Mouse (Mus musculus) hindbrain, embryonic 16.5 days (tissue): ENCODE results near the gene Syt2. TPM values are rescaled to one million over a fixed set of nuclear protein-coding genes. Genes with fewer than 3 reads are reported as not detected.
A peak's percentile ranks its signal among the peaks of the same experiment; 100 is the strongest.

ENCODE experiments used
- ATAC-seq: fragments of 200-750 bp; cut with Nextera tagmentation; 2 replicates; pipeline ENCODE4 v1.8.0; 2017; ENCODE audit warnings: moderate TSS enrichment, moderate library complexity
- H3K27ac ChIP-seq: fragments of 300-500 bp; sonication (generic); 2 replicates; pipeline ENCODE4 v1.5.1; 2014; ENCODE audit warnings: low read depth, mild to moderate bottlenecking, control low read depth, low read length, moderate library complexity
- H3K27me3 ChIP-seq: fragments of 300-500 bp; sonication (generic); replicated peaks from 2 replicates; pipeline ENCODE4 v1.6.1; 2014; ENCODE audit warnings: low read length; ENCODE audit not compliant: control insufficient read depth, insufficient read depth
- H3K36me3 ChIP-seq: fragments of 300-500 bp; sonication (generic); 2 replicates; pipeline ENCODE4 v1.6.1; 2014; ENCODE audit warnings: mild to moderate bottlenecking, low read length, moderate library complexity, mixed read lengths; ENCODE audit not compliant: control insufficient read depth, insufficient read depth
- H3K4me1 ChIP-seq: fragments of 300-500 bp; sonication (generic); 2 replicates; pipeline ENCODE4 v1.6.1; 2014; ENCODE audit warnings: low read depth, low read length; ENCODE audit not compliant: control insufficient read depth, insufficient read depth
- H3K4me2 ChIP-seq: fragments of 300-500 bp; sonication (generic); 2 replicates; pipeline ENCODE4 v1.6.1; 2014; ENCODE audit warnings: mild to moderate bottlenecking, low read length, control low read depth, moderate library complexity
- H3K4me3 ChIP-seq: fragments of 300-500 bp; sonication (generic); 2 replicates; pipeline ENCODE4 v1.5.1; 2014; ENCODE audit warnings: mild to moderate bottlenecking, low read length, control low read depth, moderate library complexity
- H3K9ac ChIP-seq: fragments of 300-500 bp; sonication (generic); 2 replicates; pipeline ENCODE4 v1.6.1; 2014; ENCODE audit warnings: low read depth, mild to moderate bottlenecking, control low read depth, low read length, moderate library complexity
- H3K9me3 ChIP-seq: fragments of 300-500 bp; sonication (generic); 2 replicates; pipeline ENCODE4 v1.6.1; 2014; ENCODE audit warnings: mild to moderate bottlenecking, low read length, moderate library complexity; ENCODE audit not compliant: control insufficient read depth
- whole genome bisulfite sequencing: fragments of 180-500 bp; shearing (Covaris S2); extraction: QIAGEN DNeasy Blood & Tissue Kit; methylation state at CpG from one replicate; pipeline ENCODE4 v1.1.7; 2014; 5-methylcytosine and 5-hydroxymethylcytosine counted together
- polyA plus RNA-seq: library from polyadenylated mRNA; unstranded; fragments of >200 nt; fragmentation: Nextera tagmentation; extraction: Ambion mirVana; gene quantifications from 2 replicates; pipeline ENCODE4 v1.2.1, GENCODE M21; 2015

Syt2 gene
- polyA plus RNA-seq, 1 experiment from 2014 or later: 11.9 TPM

DNA sequence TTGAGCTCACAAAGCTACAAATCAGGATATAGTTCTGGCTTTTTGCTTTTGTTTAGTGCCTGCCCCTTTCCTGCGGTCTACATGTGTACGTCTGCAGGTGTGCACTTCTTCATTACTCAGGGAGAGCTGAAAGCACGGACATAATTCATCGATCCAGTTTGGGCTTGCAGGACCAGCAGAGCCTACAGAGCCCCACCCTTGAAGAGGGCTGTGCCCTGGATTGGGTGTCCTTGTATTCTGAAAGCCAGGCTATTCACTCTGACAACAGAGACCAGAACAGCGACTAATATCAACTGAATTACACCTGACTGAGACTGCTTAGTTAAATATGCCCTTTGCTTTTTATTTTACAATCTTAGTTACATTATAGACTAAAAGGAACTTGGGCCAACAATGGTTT is 87.2 kb downstream of the Syt2 start:
- no peak for ATAC-seq
- no peaks in the 10 kb centered on the region for H3K9me3 ChIP-seq
- no peaks in the 10 kb centered on the region for H3K36me3 ChIP-seq
- H3K4me1 ChIP-seq: no peaks in the 10 kb centered on the region; the same call in 1 of the 2 replicates
- H3K27ac ChIP-seq: no peak overlapping the region
- 93% methylated on average over 5 of the region's 5 CpGs for WGBS
- no peak overlapping the region for H3K4me3 ChIP-seq
- no peak overlapping the region for H3K9ac ChIP-seq
- no peak overlapping the region for H3K4me2 ChIP-seq
- H3K27me3 ChIP-seq: no peaks in the 10 kb centered on the region

GRCm38 (mm10) chr1:134737463-134737862 is 91.0 kb downstream of the Syt2 start:
- Histone ChIP-seq H3K4me1 (no peaks in the 10 kb centered on the region), H3K9ac (no peak overlapping the region), H3K36me3 (no peaks in the 10 kb centered on the region), H3K27me3 (no peaks in the 10 kb centered on the region), H3K4me2 (no peak overlapping the region; the same call in 1 of the 2 replicates), H3K9me3 (no peaks in the 10 kb centered on the region), H3K4me3 (no peak overlapping the region; the same call in 1 of the 2 replicates), H3K27ac (no peak overlapping the region)
- 54% methylated on average over 9 of the region's 9 CpGs for WGBS
- ATAC-seq: peak; percentile 71

DNA sequence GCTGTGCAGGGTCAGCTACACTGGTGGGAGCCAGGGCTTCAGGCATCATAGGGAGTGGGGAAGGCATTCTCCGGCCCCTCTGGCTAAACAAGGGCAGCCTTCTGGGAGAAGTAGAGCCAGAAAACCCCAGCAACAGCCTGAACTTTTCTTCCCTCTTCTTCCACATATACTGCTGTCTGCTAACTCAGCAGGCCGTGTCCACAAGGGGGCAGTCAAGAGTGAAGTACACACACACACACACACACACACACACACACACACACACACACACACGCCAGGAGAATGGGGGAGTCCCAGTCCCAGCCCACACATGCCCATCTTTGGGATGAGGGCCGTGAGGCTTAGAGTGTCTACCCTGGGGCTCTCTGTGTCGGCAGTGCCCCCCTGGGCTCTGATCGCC is 95.0 kb downstream of the Syt2 start:
- WGBS: 78% methylated on average over 6 of the region's 6 CpGs
- ATAC-seq: no peak
- Histone ChIP-seq H3K9me3 (no peaks in the 10 kb centered on the region), H3K4me2 (no peak overlapping the region), H3K27ac (no peak overlapping the region), H3K4me1 (no peaks in the 10 kb centered on the region), H3K36me3 (no peaks in the 10 kb centered on the region), H3K4me3 (no peak overlapping the region), H3K27me3 (no peaks in the 10 kb centered on the region), H3K9ac (no peak overlapping the region)

DNA sequence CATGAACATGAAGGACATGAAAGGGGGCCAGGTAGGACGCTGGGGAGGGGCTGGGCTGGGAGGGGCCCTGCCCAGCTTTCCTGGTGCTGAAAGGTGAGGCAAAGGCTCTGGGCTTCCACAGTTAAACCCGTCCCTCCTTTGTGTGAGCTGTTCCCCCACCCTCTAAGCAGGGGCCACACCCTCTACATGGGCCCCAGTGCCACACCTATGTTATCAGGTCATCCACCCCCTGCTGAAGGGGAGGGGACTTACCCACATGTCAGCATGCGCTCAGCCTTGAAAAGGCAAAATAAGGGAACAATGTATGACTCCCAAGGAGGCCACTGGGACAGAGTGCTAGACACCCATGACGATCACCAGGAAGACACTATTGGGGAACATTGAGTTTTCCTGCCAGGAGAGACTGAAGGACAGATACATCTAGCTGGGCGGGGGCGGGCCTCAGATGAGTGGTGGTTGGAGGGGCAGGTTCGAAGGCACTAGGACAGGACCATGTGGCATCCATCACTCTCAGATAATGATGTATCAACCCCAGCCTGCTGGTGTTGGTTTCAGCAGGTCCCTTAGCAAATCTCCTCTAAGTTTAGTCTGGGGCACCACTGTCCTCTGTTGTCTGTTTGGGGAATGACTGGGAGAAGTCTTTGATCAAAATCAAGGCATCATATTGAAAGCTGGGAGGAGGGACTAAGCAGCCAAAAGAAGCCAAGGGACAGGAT is 95.6 kb downstream of the Syt2 start:
- Histone ChIP-seq H3K4me3 (no peak overlapping the region), H3K4me1 (no peaks in the 10 kb centered on the region), H3K9ac (no peak overlapping the region), H3K27ac (no peak overlapping the region), H3K4me2 (no peak overlapping the region), H3K27me3 (no peaks in the 10 kb centered on the region), H3K9me3 (no peaks in the 10 kb centered on the region), H3K36me3 (no peaks in the 10 kb centered on the region)
- ATAC-seq: no peak
- 83% methylated on average over 7 of the region's 7 CpGs for WGBS

DNA sequence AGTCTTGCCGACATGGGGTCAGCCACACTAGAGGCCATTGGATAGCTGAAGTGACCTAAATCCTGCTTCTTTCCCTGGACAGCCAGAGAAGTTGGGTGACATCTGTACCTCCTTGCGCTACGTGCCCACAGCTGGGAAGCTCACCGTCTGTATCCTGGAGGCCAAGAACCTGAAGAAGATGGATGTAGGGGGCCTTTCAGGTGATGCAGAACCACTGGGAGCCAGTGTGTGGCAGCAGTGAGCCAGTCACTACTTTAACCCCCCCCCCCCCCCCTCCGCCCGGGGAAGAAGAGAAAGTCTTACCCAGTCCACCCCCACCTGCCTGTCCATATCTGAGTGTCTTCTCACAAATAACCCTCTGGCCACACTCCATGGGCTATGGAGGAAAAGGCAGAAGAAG is 99.2 kb downstream of the Syt2 start:
- ATAC-seq: no peak
- no peaks in the 10 kb centered on the region; the same call in 1 of the 2 replicates for H3K4me1 ChIP-seq
- no peaks in the 10 kb centered on the region for H3K9me3 ChIP-seq
- no peak overlapping the region for H3K4me2 ChIP-seq
- 57% methylated on average over 6 of the region's 6 CpGs for WGBS
- no peak overlapping the region for H3K27ac ChIP-seq
- no peaks in the 10 kb centered on the region for H3K36me3 ChIP-seq
- H3K27me3 ChIP-seq: no peaks in the 10 kb centered on the region
- no peak overlapping the region for H3K9ac ChIP-seq
- H3K4me3 ChIP-seq: no peak overlapping the region

DNA sequence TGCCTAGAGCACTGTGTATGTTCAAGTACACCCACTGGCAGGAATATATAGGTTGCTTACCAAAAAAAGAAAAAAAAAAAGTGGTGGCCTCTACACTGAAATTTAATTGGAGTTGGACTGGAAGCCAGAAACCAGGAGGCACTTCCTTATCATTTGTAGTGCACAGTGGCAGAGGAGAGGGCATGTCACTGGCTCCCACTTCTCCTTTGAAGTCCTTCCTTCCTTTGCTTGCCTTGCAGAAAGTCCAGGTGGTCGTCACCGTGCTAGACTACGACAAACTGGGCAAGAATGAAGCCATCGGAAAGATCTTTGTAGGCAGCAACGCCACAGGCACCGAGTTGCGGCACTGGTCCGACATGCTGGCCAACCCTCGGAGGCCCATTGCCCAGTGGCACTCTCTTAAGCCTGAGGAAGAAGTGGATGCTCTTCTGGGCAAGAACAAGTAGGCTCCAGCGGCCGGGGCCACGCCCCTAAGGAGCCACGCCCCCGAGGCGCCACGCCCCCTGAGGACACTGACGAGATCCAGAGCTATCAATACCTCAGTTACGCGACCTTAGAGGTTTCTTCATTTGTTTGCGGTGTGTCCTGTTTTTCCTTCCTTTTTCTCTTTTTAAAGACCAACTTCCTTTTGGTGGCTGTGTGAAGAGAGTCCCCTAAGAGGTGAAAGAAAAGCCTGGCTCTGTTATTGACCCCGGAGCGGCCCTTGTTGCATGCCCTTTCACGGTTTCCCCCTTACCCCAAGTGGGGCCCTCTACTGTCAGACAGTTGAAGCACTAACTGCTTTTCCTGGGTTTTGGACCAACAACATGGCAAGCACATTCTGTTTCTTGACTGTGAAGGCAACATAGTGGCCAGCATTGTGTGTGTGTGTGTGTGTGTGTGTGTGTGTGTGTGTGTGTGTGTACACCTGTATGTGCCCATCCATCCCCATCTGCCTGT is 101.0 kb downstream of the Syt2 start:
- no peak for ATAC-seq
- H3K4me2 ChIP-seq: no peak overlapping the region
- no peak overlapping the region for H3K9ac ChIP-seq
- H3K36me3 ChIP-seq: no peaks in the 10 kb centered on the region
- no peak overlapping the region for H3K27ac ChIP-seq
- no peaks in the 10 kb centered on the region for H3K27me3 ChIP-seq
- H3K9me3 ChIP-seq: no peaks in the 10 kb centered on the region
- WGBS: 24% methylated on average over 23 of the region's 23 CpGs
- H3K4me3 ChIP-seq: no peak overlapping the region
- no peaks in the 10 kb centered on the region; the same call in 1 of the 2 replicates for H3K4me1 ChIP-seq

DNA sequence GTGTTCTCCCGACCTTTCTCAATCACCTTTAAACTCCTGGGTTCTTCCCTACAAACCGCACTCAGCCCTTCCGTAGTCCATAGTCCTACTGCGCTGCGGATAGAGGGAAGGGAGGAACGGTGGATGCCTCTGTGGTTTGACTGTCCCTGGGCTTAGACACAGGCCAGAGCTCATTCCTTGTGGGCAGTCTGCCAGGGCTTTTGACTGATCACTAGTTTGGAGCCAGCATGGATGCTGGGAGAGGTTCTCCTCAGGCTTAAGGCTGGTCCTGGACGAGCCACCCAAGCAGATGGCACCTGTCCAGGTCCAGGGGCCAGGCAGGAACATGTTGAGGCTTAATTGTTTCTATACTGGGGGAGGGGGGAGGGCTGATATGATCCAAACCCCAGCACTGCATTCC is 103.4 kb downstream of the Syt2 start:
- no peak overlapping the region for H3K9ac ChIP-seq
- 76% methylated on average over 7 of the region's 7 CpGs for WGBS
- no peaks in the 10 kb centered on the region for H3K36me3 ChIP-seq
- H3K4me2 ChIP-seq: no peak overlapping the region
- no peaks in the 10 kb centered on the region for H3K9me3 ChIP-seq
- H3K4me3 ChIP-seq: no peak overlapping the region
- H3K4me1 ChIP-seq: no peaks in the 10 kb centered on the region; the same call in 1 of the 2 replicates
- ATAC-seq: no peak
- H3K27ac ChIP-seq: no peak overlapping the region
- no peaks in the 10 kb centered on the region for H3K27me3 ChIP-seq

DNA sequence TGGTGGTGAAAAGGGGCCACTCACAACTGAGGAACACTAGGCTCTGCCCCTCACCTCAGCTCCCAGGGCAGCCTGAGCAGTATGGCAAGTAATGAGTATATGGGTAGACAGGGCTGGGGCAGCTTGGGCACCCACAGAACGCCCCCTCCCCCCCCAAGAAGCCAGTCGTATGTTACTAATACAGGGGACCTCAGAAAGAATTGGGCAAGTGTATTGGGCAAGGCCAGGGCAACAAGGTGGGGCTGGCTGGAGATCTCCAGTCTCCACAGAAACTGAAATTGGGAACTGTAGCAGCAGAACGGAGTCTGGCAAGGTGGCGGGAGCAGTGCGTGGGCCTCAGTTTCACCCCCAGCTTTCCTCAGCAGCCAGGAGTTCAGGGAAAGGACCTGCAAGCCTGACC is 106.0 kb downstream of the Syt2 start:
- H3K9me3 ChIP-seq: no peaks in the 10 kb centered on the region
- no peak overlapping the region for H3K9ac ChIP-seq
- no peak overlapping the region for H3K27ac ChIP-seq
- no peak overlapping the region for H3K4me3 ChIP-seq
- H3K4me1 ChIP-seq: peaks cover 18% of the 10 kb centered on the region
- no peaks in the 10 kb centered on the region for H3K36me3 ChIP-seq
- 80% methylated on average over 5 of the region's 5 CpGs for WGBS
- no peak overlapping the region for H3K4me2 ChIP-seq
- ATAC-seq: no peak
- no peaks in the 10 kb centered on the region for H3K27me3 ChIP-seq
